Mouse (Mus musculus) small intestine, adult 2 months (tissue): ENCODE measurements around the gene Sap18b. TPM values are rescaled to one million over a fixed set of nuclear protein-coding genes. Genes with fewer than 3 reads are reported as not detected.
"Not testable (repeated sequence)": the region's sequence is repeated elsewhere in the genome, so short reads cannot be mapped to it uniquely, and the experiment has no call there.

Experiments used
- H3K27ac ChIP-seq: fragments of 200-500 bp; 2 replicates; pipeline ENCODE4 v1.5.1; 2012; ENCODE audit warnings: low read depth, low read length, control low read depth, inconsistent platforms; ENCODE audit not compliant: insufficient read depth
- H3K27me3 ChIP-seq: fragments of 200-500 bp; 2 replicates; pipeline ENCODE4 v1.6.1; 2012; ENCODE audit warnings: mild to moderate bottlenecking, moderate library complexity, low read length, inconsistent platforms; ENCODE audit not compliant: control insufficient read depth, insufficient read depth
- H3K36me3 ChIP-seq: fragments of 200-500 bp; 2 replicates; pipeline ENCODE4 v1.6.1; 2012; ENCODE audit warnings: mild to moderate bottlenecking, low read length, control low read depth, inconsistent platforms; ENCODE audit not compliant: control insufficient read depth, insufficient read depth
- H3K4me1 ChIP-seq: fragments of 200-500 bp; 2 replicates; pipeline ENCODE4 v1.6.1; 2012; ENCODE audit warnings: low read length, inconsistent platforms, mixed read lengths; ENCODE audit not compliant: control insufficient read depth, insufficient read depth, insufficient read length
- H3K4me3 ChIP-seq: fragments of 200-500 bp; 2 replicates; pipeline ENCODE4 v1.5.1; 2012; ENCODE audit warnings: low read depth, mild to moderate bottlenecking, control low read depth, inconsistent platforms, low read length, moderate library complexity
- CTCF ChIP-seq: fragments of 200-500 bp; IDR thresholded peaks from 2 replicates; pipeline ENCODE4 v1.5.1; 2012; ENCODE audit warnings: low read depth, mild to moderate bottlenecking, control low read depth, inconsistent platforms, low read length, moderate library complexity, mixed read lengths; ENCODE audit not compliant: insufficient replicate concordance, insufficient read length; ENCODE audit errors: extremely low read depth
- POLR2A ChIP-seq: fragments of 200-500 bp; IDR thresholded peaks from 2 replicates; pipeline ENCODE4 v1.6.1; 2012; ENCODE audit warnings: low read depth, mild to moderate bottlenecking, control low read depth, inconsistent platforms, low read length, moderate library complexity
- WGBS: fragments of 180-500 bp; shearing (Covaris S2); methylation state at CpG from one replicate; pipeline ENCODE4 v1.1.7; 2018; 5-methylcytosine and 5-hydroxymethylcytosine counted together
- polyA plus RNA-seq: library from polyadenylated mRNA; depleted of rRNA; stranded (reverse); fragments of >200 nt; gene quantifications from 2 replicates; pipeline ENCODE4 v1.2.3, GENCODE M21; 2012; rRNA removed

Gene Sap18b
- polyA plus RNA-seq, 1 experiment = 30.4 TPM

GRCm38 (mm10) chr8:95853102-95853843 lies 28.1 kb downstream of the Sap18b start, which contains the start of gene Slc38a7:
Slc38a7 (minus strand) TSS chr8:95853539.
- TF ChIP-seq CTCF (no peak), POLR2A (no peak)
- Histone ChIP-seq H3K27ac (peak within 1 kb of the TSS; percentile 8; the same call in 1 of the 2 replicates), H3K4me3 (peak within 1 kb of the TSS; percentile 86), H3K27me3 (no peaks in the 10 kb centered on the region), H3K4me1 (peaks cover 3% of the 10 kb centered on the region; the same call in 1 of the 2 replicates), H3K36me3 (peaks cover 2% of the 10 kb centered on the region; the same call in 1 of the 2 replicates)
- WGBS = 9% methylated on average over 22 of the region's 22 CpGs

GRCm38 (mm10) chr8:95854174-95854573 lies 29.0 kb downstream of the Sap18b start:
- Histone ChIP-seq H3K4me3 (no peak overlapping the region), H3K27me3 (no peaks in the 10 kb centered on the region), H3K4me1 (peaks cover 3% of the 10 kb centered on the region; the same call in 1 of the 2 replicates), H3K27ac (no peak overlapping the region), H3K36me3 (no peaks in the 10 kb centered on the region)
- 86% methylated on average over 6 of the region's 6 CpGs for WGBS
- TF ChIP-seq CTCF = no peak
- TF ChIP-seq POLR2A = no peak

DNA sequence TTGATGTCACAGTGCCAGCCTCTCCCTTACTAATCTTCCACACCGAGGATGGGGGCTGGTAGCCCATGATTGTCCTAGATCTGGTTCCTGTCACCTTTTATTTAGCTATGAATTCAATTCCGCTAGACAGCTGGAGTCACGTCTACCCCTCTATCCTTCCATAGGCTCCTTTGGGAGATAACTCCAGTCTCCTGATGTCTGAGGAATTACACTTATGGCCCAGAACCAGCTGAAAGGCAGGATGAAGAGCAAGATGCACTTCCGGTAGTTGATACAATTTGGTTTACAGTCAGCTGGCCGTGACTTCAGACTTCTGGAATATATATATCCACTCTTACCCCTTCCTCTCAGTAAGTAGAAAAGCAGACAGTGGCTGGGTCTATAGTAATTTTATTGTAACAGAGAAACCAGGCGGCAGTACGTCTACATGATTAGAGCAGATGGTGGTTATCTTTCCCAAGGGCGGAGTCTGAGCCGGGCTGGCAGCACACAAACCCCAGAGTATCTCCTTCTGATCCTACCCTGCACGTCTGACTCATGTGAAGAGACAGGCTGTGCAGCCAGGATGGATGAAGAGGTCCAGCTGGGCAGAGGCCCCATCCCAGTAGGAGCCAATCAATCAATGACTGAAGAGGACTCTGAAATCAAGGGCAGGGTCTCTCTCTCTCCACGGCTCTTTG lies 38.8 kb downstream of the Sap18b start:
- H3K36me3 ChIP-seq = peaks cover 27% of the 10 kb centered on the region
- WGBS = 57% methylated on average over 11 of the region's 11 CpGs

GRCm38 (mm10) chr8:95864851-95865250 lies 39.7 kb downstream of the Sap18b start:
- not testable (repeated sequence) for H3K4me3 ChIP-seq, H3K27ac ChIP-seq, H3K4me1 ChIP-seq, H3K27me3 ChIP-seq
- WGBS = 95% methylated on average over 18 of the region's 18 CpGs
- H3K36me3 ChIP-seq = peaks cover 34% of the 10 kb centered on the region

More for the DNA sequence above, 38.8 kb downstream of the Sap18b start:
- not testable (repeated sequence) for H3K4me1 ChIP-seq, H3K27me3 ChIP-seq, H3K4me3 ChIP-seq, H3K27ac ChIP-seq

DNA sequence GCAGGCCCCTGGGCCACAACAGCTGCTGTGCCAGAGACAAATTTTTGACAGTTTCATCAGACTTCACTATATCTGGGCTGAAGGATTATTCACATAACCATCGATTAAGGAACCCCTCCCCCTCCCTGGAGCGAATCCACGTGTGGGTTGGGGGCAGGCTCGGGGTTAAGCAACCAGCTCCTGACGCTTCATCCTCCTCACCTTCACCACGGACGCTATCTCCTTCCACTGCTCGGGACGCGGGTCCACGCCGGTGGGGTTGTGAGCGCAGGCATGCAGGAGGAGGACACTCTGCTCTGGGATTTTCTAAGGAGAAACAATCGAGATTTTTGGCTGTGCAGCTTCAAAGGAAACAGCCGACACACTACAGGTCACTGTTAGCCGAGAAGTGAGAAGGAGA lies 46.5 kb downstream of the Sap18b start:
- Histone ChIP-seq H3K4me1 (no peaks in the 10 kb centered on the region), H3K27ac (no peak overlapping the region), H3K36me3 (peaks cover 70% of the 10 kb centered on the region), H3K4me3 (no peak overlapping the region), H3K27me3 (no peaks in the 10 kb centered on the region)
- no peak for TF ChIP-seq CTCF
- TF ChIP-seq POLR2A = no peak
- 92% methylated on average over 16 of the region's 16 CpGs for WGBS

DNA sequence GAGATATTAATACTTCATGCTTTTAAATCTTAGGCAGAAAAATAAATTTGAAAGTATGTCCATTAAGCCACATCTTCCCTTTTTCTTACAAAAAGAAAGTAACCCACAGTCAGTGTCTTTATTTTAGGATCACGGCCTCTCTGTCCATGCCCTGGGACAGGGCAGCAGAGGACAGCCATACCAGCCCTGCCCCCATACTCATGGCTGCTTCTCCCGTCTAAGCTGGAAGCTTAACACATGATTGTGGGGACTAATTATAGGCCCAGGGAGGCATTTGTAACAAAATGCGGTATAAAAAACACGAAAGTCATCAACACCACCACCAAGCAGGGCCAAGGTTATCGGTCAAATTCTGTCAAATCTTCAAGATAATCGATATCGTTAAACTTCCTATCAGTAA lies 50.1 kb downstream of the Sap18b start:
- 95% methylated on average over 7 of the region's 7 CpGs for WGBS
- H3K4me3 ChIP-seq = no peak overlapping the region
- no peak overlapping the region for H3K27ac ChIP-seq
- TF ChIP-seq POLR2A (no peak), CTCF (no peak)
- H3K4me1 ChIP-seq = peaks cover 4% of the 10 kb centered on the region; the same call in 1 of the 2 replicates
- H3K36me3 ChIP-seq = peaks cover 48% of the 10 kb centered on the region
- no peaks in the 10 kb centered on the region for H3K27me3 ChIP-seq

Other genes with a start within 250 kb of the Sap18b start
- gene Prss54, start 249.0 kb upstream of the Sap18b start, polyA plus RNA-seq = not detected in 2 replicates
- 0.34 and 0.61 TPM in 2 replicates for gene Gins3, start 191.9 kb upstream of the Sap18b start, polyA plus RNA-seq
- 10.2 and 12.1 TPM in 2 replicates for gene Ndrg4, start 148.4 kb upstream of the Sap18b start, polyA plus RNA-seq
- 4.0 and 5.3 TPM in 2 replicates for gene Setd6, start 109.5 kb upstream of the Sap18b start, polyA plus RNA-seq
- gene Cnot1, start 17.9 kb upstream of the Sap18b start, polyA plus RNA-seq = 38.7 and 63.2 TPM in 2 replicates
- gene Slc38a7, start 28.2 kb downstream of the Sap18b start, polyA plus RNA-seq = 9.4 and 14.9 TPM in 2 replicates
- 26.3 and 31.9 TPM in 2 replicates for gene Got2, start 63.2 kb downstream of the Sap18b start, polyA plus RNA-seq